Mouse (Mus musculus) small intestine, adult 2 months (tissue): ENCODE data around the gene Skil.

Source experiments
- CTCF ChIP-seq: fragments of 200-500 bp; IDR thresholded peaks from 2 replicates; pipeline ENCODE4 v1.5.1; 2012; ENCODE audit warnings: low read depth, mild to moderate bottlenecking, control low read depth, inconsistent platforms, low read length, moderate library complexity, mixed read lengths; ENCODE audit not compliant: insufficient replicate concordance, insufficient read length; ENCODE audit errors: extremely low read depth
- POLR2A ChIP-seq: fragments of 200-500 bp; IDR thresholded peaks from 2 replicates; pipeline ENCODE4 v1.6.1; 2012; ENCODE audit warnings: low read depth, mild to moderate bottlenecking, control low read depth, inconsistent platforms, low read length, moderate library complexity

DNA sequence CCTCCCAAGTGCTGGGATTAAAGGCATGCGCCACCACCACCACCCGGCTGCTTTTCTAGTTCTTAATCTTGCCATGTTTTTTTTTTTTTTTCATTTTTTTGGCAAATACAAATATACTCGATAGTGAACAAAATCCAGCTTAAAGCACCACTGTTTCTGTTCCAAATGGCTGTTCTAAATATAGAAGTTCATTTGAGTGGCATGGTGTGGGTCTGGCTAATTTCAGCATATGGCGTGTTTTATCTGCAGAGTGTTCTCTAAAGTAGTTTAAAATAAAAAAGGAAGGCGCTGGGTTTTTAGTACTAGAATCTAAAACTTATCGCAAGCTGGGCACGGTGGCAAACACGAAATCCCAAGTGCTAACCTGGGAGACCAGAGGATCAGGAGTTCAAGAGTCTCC lies 40.0 kb upstream of the Skil start:
- TF ChIP-seq CTCF (no peak), POLR2A (no peak)
